Mouse (Mus musculus): Measurements from ENCODE around the gene Dgcr8. TPM values are rescaled to one million over a fixed set of nuclear protein-coding genes. Genes with fewer than 3 reads are reported as not detected.

Dgcr8 gene
- polyA plus RNA-seq, 1 experiment from 2014 or later, result 36.7 TPM

- Histone ChIP-seq H3K4me3 (no peak overlapping the region), H3K36me3 (peaks cover 34% of the 10 kb centered on the region), H3K27ac (no peak overlapping the region), H3K27me3 (replicated peaks) (no peaks in the 10 kb centered on the region), H3K9ac (no peak overlapping the region), H3K4me2 (replicated peaks) (no peak overlapping the region), H3K4me1 (peaks cover 27% of the 10 kb centered on the region), H3K9me3 (no peaks in the 10 kb centered on the region)
- no peak for ATAC-seq (ENCODE audit: low FRiP score, low read depth)
- WGBS, result 95% methylated on average over 6 of the region's 6 CpGs
Observed at GRCm38 (mm10) chr16:18230617-18231016, 58.4 kb downstream of the Dgcr8 start.

GRCm38 (mm10) chr16:18229622-18230021 is 59.4 kb downstream of the Dgcr8 start:
- no peak overlapping the region for H3K4me2 ChIP-seq (replicated peaks)
- 74% methylated on average over 11 of the region's 11 CpGs for WGBS

GRCm38 (mm10) chr16:18228856-18229255 is 60.2 kb downstream of the Dgcr8 start:
- WGBS, result 93% methylated on average over 4 of the region's 4 CpGs

More at GRCm38 (mm10) chr16:18229622-18230021, 59.4 kb downstream of the Dgcr8 start:
- Histone ChIP-seq H3K27ac (no peak overlapping the region), H3K36me3 (peaks cover 44% of the 10 kb centered on the region), H3K9me3 (no peaks in the 10 kb centered on the region), H3K9ac (no peak overlapping the region), H3K4me3 (no peak overlapping the region), H3K4me1 (peaks cover 24% of the 10 kb centered on the region), H3K27me3 (replicated peaks) (no peaks in the 10 kb centered on the region)
- no peak for ATAC-seq (ENCODE audit: low FRiP score, low read depth)

GRCm38 (mm10) chr16:18227897-18228422 is 61.1 kb downstream of the Dgcr8 start:
- H3K4me3 ChIP-seq, result no peak overlapping the region
- no peak overlapping the region for H3K4me2 ChIP-seq (replicated peaks)
- H3K9me3 ChIP-seq, result no peaks in the 10 kb centered on the region
- H3K27me3 ChIP-seq (replicated peaks), result no peaks in the 10 kb centered on the region
- WGBS, result 94% methylated on average over 20 of the region's 20 CpGs
- no peak overlapping the region for H3K9ac ChIP-seq
- no peak overlapping the region for H3K27ac ChIP-seq
- ATAC-seq (ENCODE audit: low FRiP score, low read depth), result no peak
- H3K36me3 ChIP-seq, result peaks cover 61% of the 10 kb centered on the region
- peaks cover 8% of the 10 kb centered on the region for H3K4me1 ChIP-seq

More at GRCm38 (mm10) chr16:18228856-18229255, 60.2 kb downstream of the Dgcr8 start:
- no peaks in the 10 kb centered on the region for H3K9me3 ChIP-seq
- H3K27me3 ChIP-seq (replicated peaks), result no peaks in the 10 kb centered on the region
- no peak overlapping the region for H3K4me2 ChIP-seq (replicated peaks)
- H3K4me1 ChIP-seq, result peaks cover 17% of the 10 kb centered on the region
- peaks cover 52% of the 10 kb centered on the region for H3K36me3 ChIP-seq
- no peak overlapping the region for H3K27ac ChIP-seq
- no peak overlapping the region for H3K4me3 ChIP-seq
- no peak for ATAC-seq (ENCODE audit: low FRiP score, low read depth)
- 0 out of 2 replicates have a peak overlapping the region, but pooled peaks have one; percentile 6 for H3K9ac ChIP-seq

GRCm38 (mm10) chr16:18227187-18227586 is 61.9 kb downstream of the Dgcr8 start:
- H3K36me3 ChIP-seq, result peaks cover 68% of the 10 kb centered on the region
- H3K9me3 ChIP-seq, result no peaks in the 10 kb centered on the region
- no peak overlapping the region for H3K4me2 ChIP-seq (replicated peaks)
- H3K4me1 ChIP-seq, result peaks cover 7% of the 10 kb centered on the region
- ATAC-seq (ENCODE audit: low FRiP score, low read depth), result no peak
- H3K27me3 ChIP-seq (replicated peaks), result no peaks in the 10 kb centered on the region
- H3K9ac ChIP-seq, result no peak overlapping the region
- no peak overlapping the region for H3K4me3 ChIP-seq
- no peak overlapping the region for H3K27ac ChIP-seq
- WGBS, result 94% methylated on average over 13 of the region's 13 CpGs

- H3K4me2 ChIP-seq (replicated peaks), result no peak overlapping the region
- no peaks in the 10 kb centered on the region for H3K9me3 ChIP-seq
- H3K9ac ChIP-seq, result no peak overlapping the region
- no peaks in the 10 kb centered on the region for H3K27me3 ChIP-seq (replicated peaks)
- peaks cover 63% of the 10 kb centered on the region for H3K36me3 ChIP-seq
- ATAC-seq (ENCODE audit: low FRiP score, low read depth), result no peak
- peaks cover 9% of the 10 kb centered on the region for H3K4me1 ChIP-seq
- H3K4me3 ChIP-seq, result no peak overlapping the region
- no peak overlapping the region for H3K27ac ChIP-seq
- WGBS, result 83% methylated on average over 11 of the region's 11 CpGs
Observed at GRCm38 (mm10) chr16:18222188-18222587, 66.9 kb downstream of the Dgcr8 start.

- Histone ChIP-seq H3K27me3 (replicated peaks) (no peaks in the 10 kb centered on the region), H3K27ac (no peak overlapping the region), H3K4me2 (replicated peaks) (no peak overlapping the region), H3K9ac (no peak overlapping the region), H3K4me1 (peaks cover 9% of the 10 kb centered on the region), H3K9me3 (no peaks in the 10 kb centered on the region), H3K4me3 (no peak overlapping the region), H3K36me3 (peaks cover 57% of the 10 kb centered on the region)
- no peak for ATAC-seq (ENCODE audit: low FRiP score, low read depth)
- WGBS, result 74% methylated on average over 11 of the region's 11 CpGs
Observed at GRCm38 (mm10) chr16:18221543-18221898, 67.5 kb downstream of the Dgcr8 start.

- Histone ChIP-seq H3K4me2 (replicated peaks) (no peak overlapping the region), H3K4me3 (no peak overlapping the region), H3K27me3 (replicated peaks) (no peaks in the 10 kb centered on the region), H3K36me3 (peaks cover 51% of the 10 kb centered on the region), H3K4me1 (peaks cover 9% of the 10 kb centered on the region), H3K9ac (no peak overlapping the region), H3K9me3 (no peaks in the 10 kb centered on the region), H3K27ac (no peak overlapping the region)
- 85% methylated on average over 6 of the region's 6 CpGs for WGBS
- ATAC-seq (ENCODE audit: low FRiP score, low read depth), result no peak
Observed at GRCm38 (mm10) chr16:18220856-18221542, 68.0 kb downstream of the Dgcr8 start.

GRCm38 (mm10) chr16:18220001-18220400 is 69.0 kb downstream of the Dgcr8 start:
- H3K9me3 ChIP-seq, result no peaks in the 10 kb centered on the region
- H3K9ac ChIP-seq, result no peak overlapping the region
- no peak overlapping the region for H3K4me3 ChIP-seq
- H3K27ac ChIP-seq, result no peak overlapping the region
- H3K4me2 ChIP-seq (replicated peaks), result no peak overlapping the region
- WGBS, result 51% methylated on average over 8 of the region's 8 CpGs
- peaks cover 42% of the 10 kb centered on the region for H3K36me3 ChIP-seq
- H3K4me1 ChIP-seq, result peaks cover 9% of the 10 kb centered on the region
- ATAC-seq (ENCODE audit: low FRiP score, low read depth), result peak; percentile 42; the same call in 1 of the 2 replicates
- H3K27me3 ChIP-seq (replicated peaks), result no peaks in the 10 kb centered on the region

- H3K27ac ChIP-seq, result no peak overlapping the region
- no peak overlapping the region for H3K9ac ChIP-seq
- 74% methylated on average over 9 of the region's 9 CpGs for WGBS
Observed at GRCm38 (mm10) chr16:18218580-18218996, 70.5 kb downstream of the Dgcr8 start.

GRCm38 (mm10) chr16:18217579-18217978 is 71.5 kb downstream of the Dgcr8 start, which contains the start of gene Ccdc188:
Gene Ccdc188 (plus strand): TSS chr16:18217879.
- Histone ChIP-seq H3K4me3 (no peak within 1 kb of the TSS), H3K9me3 (no peaks in the 10 kb centered on the region), H3K27me3 (replicated peaks) (no peaks in the 10 kb centered on the region), H3K27ac (no peak within 1 kb of the TSS), H3K9ac (no peak within 1 kb of the TSS), H3K4me2 (replicated peaks) (no peak within 1 kb of the TSS), H3K36me3 (peaks cover 17% of the 10 kb centered on the region), H3K4me1 (peaks cover 33% of the 10 kb centered on the region)
- 88% methylated on average over 4 of the region's 4 CpGs for WGBS
- ATAC-seq (ENCODE audit: low FRiP score, low read depth), result no peak

More at GRCm38 (mm10) chr16:18218580-18218996, 70.5 kb downstream of the Dgcr8 start:
- Histone ChIP-seq H3K4me3 (no peak overlapping the region), H3K4me1 (peaks cover 23% of the 10 kb centered on the region), H3K36me3 (peaks cover 27% of the 10 kb centered on the region), H3K9me3 (no peaks in the 10 kb centered on the region), H3K27me3 (replicated peaks) (no peaks in the 10 kb centered on the region), H3K4me2 (replicated peaks) (no peak overlapping the region)
- ATAC-seq (ENCODE audit: low FRiP score, low read depth), result no peak

- Histone ChIP-seq H3K27ac (no peak overlapping the region), H3K4me2 (replicated peaks) (peak overlapping the region; percentile 52), H3K27me3 (replicated peaks) (no peaks in the 10 kb centered on the region), H3K4me1 (peaks cover 35% of the 10 kb centered on the region), H3K4me3 (no peak overlapping the region), H3K36me3 (no peaks in the 10 kb centered on the region), H3K9ac (no peak overlapping the region), H3K9me3 (no peaks in the 10 kb centered on the region)
- WGBS, result 59% methylated on average over 7 of the region's 7 CpGs
- ATAC-seq (ENCODE audit: low FRiP score, low read depth), result no peak
Observed at GRCm38 (mm10) chr16:18214858-18215257, 74.2 kb downstream of the Dgcr8 start.

Measured in neural tube, embryonic 12.5 days (tissue).